ENCODE assay signal across 19 mouse cellular contexts in the genomic region with DNA sequence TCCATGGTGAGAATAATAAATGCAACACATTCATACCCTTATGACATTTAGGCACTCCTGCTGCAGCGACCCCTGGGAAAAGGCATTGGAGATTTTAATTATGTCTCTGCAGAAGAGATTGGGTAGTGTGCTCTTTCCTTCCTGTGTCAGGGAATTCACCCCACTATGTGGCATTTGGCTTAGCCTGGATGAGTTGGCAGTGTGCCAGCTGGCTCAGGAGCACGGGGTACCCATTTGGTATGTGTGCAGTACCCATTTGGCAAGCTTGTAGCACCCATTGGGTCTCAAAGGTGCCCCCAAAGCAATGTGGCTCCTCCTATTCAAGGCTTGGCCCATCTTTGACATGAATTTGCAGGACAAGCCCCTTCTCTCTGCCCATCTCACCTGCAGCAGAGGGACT. TPM values are rescaled to one million over a fixed set of nuclear protein-coding genes. Genes with fewer than 3 reads are reported as not detected.
DNase-seq lines count a peak whose midpoint lies in the region; ATAC-seq and TF ChIP-seq lines count a peak whose summit lies in the region.
"Had no signal": no experiment of that assay in that cellular context is flagged by ENCODE, and none has a peak within 500 bp of the region (broad histone marks: within the 10 kb centered on the region; RNA-seq: fewer than 3 reads in every experiment).

No protein-coding gene starts in this region.

- H3K27me3 ChIP-seq in forebrain, embryonic 14.5 days (replicated peaks; ENCODE audit: control insufficient read depth, insufficient read depth, low read length) = no peaks in the 10 kb centered on the region
- no peaks in the 10 kb centered on the region for H3K27me3 ChIP-seq in forebrain, embryonic 11.5 days (ENCODE audit: control insufficient read depth, insufficient read depth, low read length)
- no peaks in the 10 kb centered on the region for H3K27me3 ChIP-seq in midbrain, embryonic 12.5 days
- H3K27me3 ChIP-seq in midbrain, embryonic 16.5 days (ENCODE audit: control insufficient read depth, insufficient read depth, low read depth, low read length) = no peaks in the 10 kb centered on the region
- no peaks in the 10 kb centered on the region for H3K27me3 ChIP-seq in midbrain, postnatal 0 days (ENCODE audit: insufficient read depth, low read length)
- H3K27me3 ChIP-seq: forebrain, embryonic 13.5 days; limb, embryonic 12.5 days; liver, embryonic 12.5 days had no signal

- no peaks in the 10 kb centered on the region for H3K4me1 ChIP-seq in forebrain, embryonic 14.5 days (ENCODE audit: control insufficient read depth, insufficient read depth, low read length)
- no peaks in the 10 kb centered on the region for H3K4me1 ChIP-seq in forebrain, embryonic 11.5 days (replicated peaks; ENCODE audit: control insufficient read depth, insufficient read depth, low read length)
- 0 out of 2 replicates have a peak, but pooled peaks cover 4% of the 10 kb centered on the region for H3K4me1 ChIP-seq in midbrain, embryonic 12.5 days
- no peaks in the 10 kb centered on the region for H3K4me1 ChIP-seq in midbrain, embryonic 16.5 days (ENCODE audit: control insufficient read depth, insufficient read depth, low read length)
- no peaks in the 10 kb centered on the region for H3K4me1 ChIP-seq in midbrain, postnatal 0 days (ENCODE audit: insufficient read depth, low read length)
- H3K4me1 ChIP-seq: liver, embryonic 12.5 days had no signal

- H3K4me3 ChIP-seq in forebrain, embryonic 14.5 days (ENCODE audit: low read depth, low read length) = no peak overlapping the region
- H3K4me3 ChIP-seq in forebrain, embryonic 11.5 days (ENCODE audit: low read depth, low read length) = no peak overlapping the region
- no peak overlapping the region for H3K4me3 ChIP-seq in midbrain, embryonic 12.5 days
- no peak overlapping the region for H3K4me3 ChIP-seq in midbrain, embryonic 16.5 days (ENCODE audit: low read depth, low read length)
- H3K4me3 ChIP-seq in midbrain, postnatal 0 days (ENCODE audit: low read depth, low read length) = no peak overlapping the region
- H3K4me3 ChIP-seq: embryonic facial prominence, embryonic 10.5 days; forebrain, embryonic 13.5 days; heart, adult 2 months; left cerebral cortex, adult 2 months; limb, embryonic 12.5 days; liver, embryonic 12.5 days had no signal

- H3K27ac ChIP-seq in forebrain, embryonic 14.5 days (ENCODE audit: low read depth, low read length) = no peak overlapping the region
- H3K27ac ChIP-seq in forebrain, embryonic 11.5 days (ENCODE audit: low read depth, low read length) = no peak overlapping the region
- H3K27ac ChIP-seq in midbrain, embryonic 12.5 days (replicated peaks) = peak overlapping the region; percentile 43; the same call in 1 of the 2 replicates
- no peak overlapping the region for H3K27ac ChIP-seq in midbrain, embryonic 16.5 days (ENCODE audit: low read length)
- no peak overlapping the region for H3K27ac ChIP-seq in midbrain, postnatal 0 days (ENCODE audit: low read depth, low read length)
- H3K27ac ChIP-seq: embryonic facial prominence, embryonic 10.5 days; forebrain, embryonic 13.5 days; heart, adult 2 months; left cerebral cortex, adult 2 months; limb, embryonic 12.5 days; liver, embryonic 12.5 days had no signal

- H3K36me3 ChIP-seq in forebrain, embryonic 14.5 days (ENCODE audit: control insufficient read depth, insufficient read depth, low read length) = no peaks in the 10 kb centered on the region
- no peaks in the 10 kb centered on the region for H3K36me3 ChIP-seq in forebrain, embryonic 11.5 days (ENCODE audit: control insufficient read depth, insufficient read depth, low read length)
- no peaks in the 10 kb centered on the region for H3K36me3 ChIP-seq in midbrain, embryonic 12.5 days
- H3K36me3 ChIP-seq in midbrain, embryonic 16.5 days (ENCODE audit: control insufficient read depth, insufficient read depth, low read length) = no peaks in the 10 kb centered on the region
- no peaks in the 10 kb centered on the region for H3K36me3 ChIP-seq in midbrain, postnatal 0 days (ENCODE audit: insufficient read depth, low read length)
- H3K36me3 ChIP-seq: embryonic facial prominence, embryonic 10.5 days; limb, embryonic 12.5 days; liver, embryonic 12.5 days had no signal

- WGBS in forebrain, embryonic 14.5 days = 47% methylated on average over 2 of the region's 2 CpGs
- WGBS in forebrain, embryonic 11.5 days = 71% methylated on average over 2 of the region's 2 CpGs
- WGBS in midbrain, embryonic 12.5 days = 65% methylated on average over 2 of the region's 2 CpGs
- WGBS in midbrain, embryonic 16.5 days = 50% methylated on average over 2 of the region's 2 CpGs
- 54% methylated on average over 2 of the region's 2 CpGs for WGBS in midbrain, postnatal 0 days

- no peaks in the 10 kb centered on the region for H3K9me3 ChIP-seq in forebrain, embryonic 14.5 days (replicated peaks; ENCODE audit: control insufficient read depth, low read length)
- no peaks in the 10 kb centered on the region for H3K9me3 ChIP-seq in forebrain, embryonic 11.5 days (ENCODE audit: control insufficient read depth, low read length)
- no peaks in the 10 kb centered on the region for H3K9me3 ChIP-seq in midbrain, embryonic 12.5 days
- H3K9me3 ChIP-seq in midbrain, embryonic 16.5 days (replicated peaks; ENCODE audit: control insufficient read depth, low read length, poor library complexity, severe bottlenecking) = no peaks in the 10 kb centered on the region
- no peaks in the 10 kb centered on the region for H3K9me3 ChIP-seq in midbrain, postnatal 0 days (ENCODE audit: low read length)
- H3K9me3 ChIP-seq: embryonic facial prominence, embryonic 10.5 days; forebrain, embryonic 13.5 days; limb, embryonic 12.5 days; liver, embryonic 12.5 days had no signal

- no peak for TF ChIP-seq CTCF in midbrain, postnatal 0 days (IDR thresholded peaks at IDR 0.05)

- no peak overlapping the region for H3K9ac ChIP-seq in forebrain, embryonic 14.5 days (ENCODE audit: low read length)
- no peak overlapping the region for H3K9ac ChIP-seq in forebrain, embryonic 11.5 days (ENCODE audit: low read length)
- no peak overlapping the region for H3K9ac ChIP-seq in midbrain, embryonic 12.5 days (replicated peaks)
- H3K9ac ChIP-seq in midbrain, embryonic 16.5 days (ENCODE audit: low read depth, low read length) = no peak overlapping the region
- no peak overlapping the region for H3K9ac ChIP-seq in midbrain, postnatal 0 days (replicated peaks; ENCODE audit: low read length, poor library complexity, severe bottlenecking)
- H3K9ac ChIP-seq: forebrain, embryonic 13.5 days; limb, embryonic 12.5 days; liver, embryonic 12.5 days had no signal

- H3K4me2 ChIP-seq in forebrain, embryonic 14.5 days (ENCODE audit: low read length) = no peak overlapping the region
- no peak overlapping the region for H3K4me2 ChIP-seq in forebrain, embryonic 11.5 days (ENCODE audit: low read depth, low read length, severe bottlenecking)
- no peak overlapping the region for H3K4me2 ChIP-seq in midbrain, embryonic 12.5 days (replicated peaks)
- no peak overlapping the region for H3K4me2 ChIP-seq in midbrain, embryonic 16.5 days (ENCODE audit: low read length)
- H3K4me2 ChIP-seq in midbrain, postnatal 0 days (ENCODE audit: low read depth, low read length, poor library complexity, severe bottlenecking) = no peak overlapping the region
- H3K4me2 ChIP-seq: forebrain, embryonic 13.5 days; limb, embryonic 12.5 days; liver, embryonic 12.5 days had no signal

- DNase-seq in forebrain, embryonic 14.5 days (ENCODE audit: low spot score) = peak; percentile 22
- DNase-seq in forebrain, embryonic 11.5 days (ENCODE audit: low spot score) = no peak
- peak; percentile 32 to 47 for DNase-seq in adrenal gland, postnatal 36 days
- DNase-seq in midbrain, postnatal 0 days (ENCODE audit: low spot score) = peak; percentile 10
- DNase-seq in layer of hippocampus, postnatal 25 days (ENCODE audit: extremely low spot score in 1 of 2, low spot score in 1 of 2) = no peak
- DNase-seq: gastrocnemius, postnatal 25 days; heart, adult 2 months; heart, postnatal 4 days; kidney, adult 18-20 months; lung, adult 2 months; lung, postnatal 4 days; thymus, postnatal 14 days had no signal

- no peak for ATAC-seq in forebrain, embryonic 14.5 days
- no peak for ATAC-seq in forebrain, embryonic 11.5 days (replicated peaks; ENCODE audit: low FRiP score)
- ATAC-seq in midbrain, embryonic 12.5 days (ENCODE audit: low FRiP score, low read depth) = no peak
- no peak for ATAC-seq in midbrain, embryonic 16.5 days
- ATAC-seq in midbrain, postnatal 0 days (ENCODE audit: low FRiP score) = no peak
- ATAC-seq: forebrain, embryonic 13.5 days; liver, embryonic 12.5 days had no signal

RNA-seq across cellular contexts. Expression of a gene that starts 45.8 kb away (rescaled TPM):
- 9.2 and 10.4 TPM in 2 replicates for polyA plus RNA-seq in forebrain, embryonic 14.5 days (2014; fragmentation: Nextera tagmentation; extraction: Ambion mirVana)
- polyA plus RNA-seq in forebrain, embryonic 11.5 days (2014; fragmentation: Nextera tagmentation; extraction: Ambion mirVana) = 11.4 and 12.0 TPM in 2 replicates
- polyA plus RNA-seq in midbrain, embryonic 12.5 days (2016; fragmentation: Nextera tagmentation; extraction: Ambion mirVana) = 15.7 and 18.9 TPM in 2 replicates
- polyA plus RNA-seq in midbrain, embryonic 16.5 days (2015; fragmentation: Nextera tagmentation; extraction: Ambion mirVana) = 12.7 and 15.3 TPM in 2 replicates
- total RNA-seq in adrenal gland, postnatal 36 days (2021) = 10 to 100 TPM in 1 of 2 experiments, 1 to 10 TPM in 1; 8.6 to 12.4 TPM
- total RNA-seq in midbrain, postnatal 0 days (2014; rRNA removed) = 17.4 and 20.1 TPM in 2 replicates
- 13.5 and 16.2 TPM in 2 replicates for polyA plus RNA-seq in midbrain, postnatal 0 days (2015; fragmentation: Nextera tagmentation; extraction: Ambion mirVana)
- 10 to 100 TPM; 31.6 to 34.7 TPM for total RNA-seq in layer of hippocampus, postnatal 25 days (2021)

RNA-seq across cellular contexts. Expression of a gene that starts 53.9 kb away (rescaled TPM):
- 61.8 and 64.7 TPM in 2 replicates for polyA plus RNA-seq in forebrain, embryonic 14.5 days (2014; fragmentation: Nextera tagmentation; extraction: Ambion mirVana)
- 58.4 and 65.5 TPM in 2 replicates for polyA plus RNA-seq in forebrain, embryonic 11.5 days (2014; fragmentation: Nextera tagmentation; extraction: Ambion mirVana)
- polyA plus RNA-seq in midbrain, embryonic 12.5 days (2016; fragmentation: Nextera tagmentation; extraction: Ambion mirVana) = 57.0 and 59.1 TPM in 2 replicates
- 62.7 and 68.6 TPM in 2 replicates for polyA plus RNA-seq in midbrain, embryonic 16.5 days (2015; fragmentation: Nextera tagmentation; extraction: Ambion mirVana)
- 100 to 1,000 TPM in 1 of 2 experiments, 10 to 100 TPM in 1; 85.8 to 112 TPM for total RNA-seq in adrenal gland, postnatal 36 days (2021)
- 57.4 and 60.8 TPM in 2 replicates for total RNA-seq in midbrain, postnatal 0 days (2014; rRNA removed)
- 69.8 and 70.1 TPM in 2 replicates for polyA plus RNA-seq in midbrain, postnatal 0 days (2015; fragmentation: Nextera tagmentation; extraction: Ambion mirVana)
- 10 to 100 TPM; 28.1 to 30.4 TPM for total RNA-seq in layer of hippocampus, postnatal 25 days (2021)

Comparison
In these comparisons a context has a peak if more than half of its experiments do, and no peak if none do; other contexts are left out.
1. DNase-seq: peak in forebrain, embryonic 14.5 days (single experiment), adrenal gland, postnatal 36 days (2 of 2) and midbrain, postnatal 0 days (single experiment); none in forebrain, embryonic 11.5 days (single experiment) and layer of hippocampus, postnatal 25 days (0 of 2).